Mouse (Mus musculus) T-helper 17 cell (primary cell): ENCODE measurements around the gene Zfyve28.

Experiments
- in situ Hi-C, 2 experiments: fragments of 300-600 bp; cut with MboI, MseI; formaldehyde crosslinking; loops; 1 replicate in 1 of 2; 2 replicates in 1 of 2; pipeline ENCODE4 v1.15.1; 2025; ENCODE audit warnings: high pct_unique_total_duplicates in 2 of 2

Zfyve28 gene

GRCm38 (mm10) chr5:34287001-34287837 lies 1.0 kb downstream of the Zfyve28 start:
- in situ Hi-C loops = no loop called here

GRCm38 (mm10) chr5:34286516-34286915 lies 1.7 kb downstream of the Zfyve28 start:
- in situ Hi-C loops = no loop called here

- in situ Hi-C loops = no loop called here
Measured at GRCm38 (mm10) chr5:34285285-34285684, 3.0 kb downstream of the Zfyve28 start.

GRCm38 (mm10) chr5:34284156-34284750 lies 4.0 kb downstream of the Zfyve28 start:
- in situ Hi-C loops = no loop called here

GRCm38 (mm10) chr5:34283355-34283754 lies 4.9 kb downstream of the Zfyve28 start:
- in situ Hi-C loops = no loop called here

- in situ Hi-C loops = no loop called here
Measured at GRCm38 (mm10) chr5:34280976-34281375, 7.3 kb downstream of the Zfyve28 start.

- in situ Hi-C loops = no loop called here
Measured at GRCm38 (mm10) chr5:34279214-34279613, 9.0 kb downstream of the Zfyve28 start.

- in situ Hi-C loops = no loop called here
Measured at GRCm38 (mm10) chr5:34278058-34278457, 10.2 kb downstream of the Zfyve28 start.

- in situ Hi-C loops = no loop called here
Measured at GRCm38 (mm10) chr5:34276746-34277145, 11.5 kb downstream of the Zfyve28 start.

GRCm38 (mm10) chr5:34276191-34276590 lies 12.1 kb downstream of the Zfyve28 start:
- in situ Hi-C loops = no loop called here

- in situ Hi-C loops = no loop called here
Measured at GRCm38 (mm10) chr5:34274676-34275293, 13.5 kb downstream of the Zfyve28 start.

- in situ Hi-C loops = no loop called here
Measured at GRCm38 (mm10) chr5:34274268-34274667, 14.0 kb downstream of the Zfyve28 start.

- in situ Hi-C loops = no loop called here
Measured at GRCm38 (mm10) chr5:34273251-34273681, 15.0 kb downstream of the Zfyve28 start.

GRCm38 (mm10) chr5:34271743-34272142 lies 16.5 kb downstream of the Zfyve28 start:
- in situ Hi-C loops = no loop called here

- in situ Hi-C loops = no loop called here
Measured at GRCm38 (mm10) chr5:34269921-34270465, 18.3 kb downstream of the Zfyve28 start.

GRCm38 (mm10) chr5:34269197-34269920 lies 18.9 kb downstream of the Zfyve28 start:
- in situ Hi-C loops = no loop called here

GRCm38 (mm10) chr5:34266065-34266464 lies 22.2 kb downstream of the Zfyve28 start:
- in situ Hi-C loops = no loop called here

- in situ Hi-C loops = no loop called here
Measured at GRCm38 (mm10) chr5:34259172-34259816, 29.0 kb downstream of the Zfyve28 start.

- in situ Hi-C loops = no loop called here
Measured at GRCm38 (mm10) chr5:34255189-34255588, 33.1 kb downstream of the Zfyve28 start.

- in situ Hi-C loops = no loop called here
Measured at GRCm38 (mm10) chr5:34254309-34254708, 33.9 kb downstream of the Zfyve28 start.

GRCm38 (mm10) chr5:34252967-34253519 lies 35.2 kb downstream of the Zfyve28 start:
- in situ Hi-C loops = no loop called here
